Mouse (Mus musculus): ENCODE results near the gene Ehd4. TPM values are rescaled to one million over a fixed set of nuclear protein-coding genes. Genes with fewer than 3 reads are reported as not detected.

Ehd4 gene
- total RNA-seq, 2 experiments from 2014 or later: 36.0 to 56.6 TPM

Other genes with a start within 250 kb of the Ehd4 start
- gene Mapkbp1, start 181.9 kb downstream of the Ehd4 start, total RNA-seq (2021): 1 to 10 TPM; 6.0 to 6.7 TPM
- gene Jmjd7, start 127.1 kb downstream of the Ehd4 start, total RNA-seq (2021): 1 to 10 TPM; 2.5 to 3.7 TPM
- gene Gm28042, start 127.1 kb downstream of the Ehd4 start, total RNA-seq (2021): 1 to 10 TPM in 1 of 2 experiments, under 1 TPM in 1; 0.41 to 1.2 TPM
- gene Pla2g4b, start 121.2 kb downstream of the Ehd4 start, total RNA-seq (2021): 1 to 10 TPM; 1.3 to 1.4 TPM
- gene Pla2g4e, start 90.7 kb upstream of the Ehd4 start, total RNA-seq (2021): 10 to 100 TPM; 26.9 to 28.8 TPM
- not detected for gene Pla2g4d, start 134.6 kb upstream of the Ehd4 start, total RNA-seq (2021)
- not detected for gene Pla2g4f, start 159.6 kb upstream of the Ehd4 start, total RNA-seq (2021)
- gene Vps39, start 198.5 kb upstream of the Ehd4 start, total RNA-seq (2021): 10 to 100 TPM; 15.7 to 20.1 TPM
- gene Ganc, start 249.3 kb upstream of the Ehd4 start, total RNA-seq (2021): 10 to 100 TPM; 30.7 to 31.5 TPM
- gene Tmem87a, start 249.5 kb upstream of the Ehd4 start, total RNA-seq (2021): 10 to 100 TPM; 27.9 to 34.9 TPM

Measured in gastrocnemius, postnatal 25 days (tissue).